Mouse (Mus musculus) megakaryocyte, embryonic 14.5 days (primary cell): ENCODE data around the gene Gm3127.
"Not testable (repeated sequence)": the region's sequence is repeated elsewhere in the genome, so short reads cannot be mapped to it uniquely, and the experiment has no call there.

Source experiments
- FLI1 ChIP-seq: IDR thresholded peaks from 2 replicates; pipeline ENCODE4 v1.6.1; 2012; ENCODE audit warnings: low read length, inconsistent platforms, mixed read lengths
- GATA1 ChIP-seq: IDR thresholded peaks from 3 replicates; pipeline ENCODE4 v1.6.1; 2012; ENCODE audit warnings: mixed read lengths, low read length, inconsistent platforms, borderline replicate concordance

DNA sequence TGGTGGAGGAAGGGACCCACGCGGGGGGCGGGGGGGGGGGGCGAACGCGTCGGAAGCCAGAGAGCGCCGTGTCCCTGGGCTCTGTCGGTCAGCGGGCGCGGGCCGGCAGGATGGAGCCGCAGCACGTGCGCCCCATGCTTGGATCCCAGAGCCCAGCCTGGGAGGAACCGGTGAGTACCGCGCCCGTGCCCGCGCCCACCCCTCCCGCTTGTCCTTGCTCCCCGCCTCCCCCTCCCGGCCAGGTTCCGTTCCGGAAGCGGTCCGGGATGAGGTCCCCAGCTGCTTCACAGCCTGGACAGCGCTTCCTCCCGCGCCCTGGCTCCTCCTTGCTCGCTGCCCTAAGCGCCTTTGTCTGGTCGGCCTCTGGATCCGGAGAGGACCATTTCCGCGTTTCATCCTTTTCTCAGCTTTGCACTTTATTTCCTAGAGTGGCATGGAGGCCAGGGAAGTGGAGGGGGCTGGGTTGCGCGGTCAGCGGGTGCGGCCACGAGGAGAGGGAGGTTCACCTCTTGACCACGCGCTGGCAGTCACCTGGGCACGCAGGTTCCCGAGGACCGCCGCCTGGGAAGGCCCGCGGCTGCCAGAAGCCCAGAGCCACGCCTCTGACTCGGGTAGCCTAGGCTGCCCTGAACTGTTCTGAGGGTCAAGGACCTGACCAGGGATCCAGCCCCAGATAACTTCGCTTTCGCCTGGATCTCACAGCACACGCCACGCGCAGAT is 17.8 kb downstream of the Gm3127 start, which contains the start of gene Gm2974:
- not testable (repeated sequence) for TF ChIP-seq GATA1, FLI1
